Mouse (Mus musculus) forebrain, embryonic 16.5 days (tissue): Measurements from ENCODE around the gene Dnah9. TPM values are rescaled to one million over a fixed set of nuclear protein-coding genes. Genes with fewer than 3 reads are reported as not detected.

Experiments
- ATAC-seq: fragments of 200-750 bp; cut with Nextera tagmentation; 2 replicates; pipeline ENCODE4 v1.8.0; 2017; ENCODE audit warnings: mild to moderate bottlenecking, moderate library complexity
- H3K27ac ChIP-seq: fragments of 300-500 bp; sonication (generic); 2 replicates; pipeline ENCODE4 v1.5.1; 2014; ENCODE audit warnings: low read length, control low read depth
- H3K27me3 ChIP-seq: fragments of 300-500 bp; sonication (generic); replicated peaks from 2 replicates; pipeline ENCODE4 v1.6.1; 2014; ENCODE audit warnings: low read length; ENCODE audit not compliant: control insufficient read depth, insufficient read depth
- H3K36me3 ChIP-seq: fragments of 300-500 bp; sonication (generic); 2 replicates; pipeline ENCODE4 v1.6.1; 2014; ENCODE audit not compliant: control insufficient read depth, insufficient read depth
- H3K4me1 ChIP-seq: fragments of 300-500 bp; sonication (generic); replicated peaks from 2 replicates; pipeline ENCODE4 v1.6.1; 2014; ENCODE audit warnings: low read length; ENCODE audit not compliant: control insufficient read depth, insufficient read depth
- H3K4me2 ChIP-seq: fragments of 300-500 bp; sonication (generic); 2 replicates; pipeline ENCODE4 v1.6.1; 2014; ENCODE audit warnings: mild to moderate bottlenecking, low read length, control low read depth
- H3K4me3 ChIP-seq: fragments of 300-500 bp; sonication (generic); replicated peaks from 2 replicates; pipeline ENCODE4 v1.5.1; 2014; ENCODE audit warnings: mild to moderate bottlenecking, low read length, control low read depth
- H3K9ac ChIP-seq: fragments of 300-500 bp; sonication (generic); replicated peaks from 2 replicates; pipeline ENCODE4 v1.6.1; 2014; ENCODE audit warnings: low read depth, low read length, control low read depth
- H3K9me3 ChIP-seq: fragments of 300-500 bp; sonication (generic); 2 replicates; pipeline ENCODE4 v1.6.1; 2016; ENCODE audit warnings: low read length; ENCODE audit not compliant: control insufficient read depth
- WGBS: fragments of 180-500 bp; shearing (Covaris S2); extraction: QIAGEN DNeasy Blood & Tissue Kit; methylation state at CpG from one replicate; pipeline ENCODE4 v1.1.7; 2014; 5-methylcytosine and 5-hydroxymethylcytosine counted together
- polyA plus RNA-seq: library from polyadenylated mRNA; unstranded; fragments of >200 nt; fragmentation: Nextera tagmentation; extraction: Ambion mirVana; gene quantifications from 2 replicates; pipeline ENCODE4 v1.2.1, GENCODE M21; 2015

Gene Dnah9
- polyA plus RNA-seq, 1 experiment from 2014 or later, result 1.7 TPM

DNA sequence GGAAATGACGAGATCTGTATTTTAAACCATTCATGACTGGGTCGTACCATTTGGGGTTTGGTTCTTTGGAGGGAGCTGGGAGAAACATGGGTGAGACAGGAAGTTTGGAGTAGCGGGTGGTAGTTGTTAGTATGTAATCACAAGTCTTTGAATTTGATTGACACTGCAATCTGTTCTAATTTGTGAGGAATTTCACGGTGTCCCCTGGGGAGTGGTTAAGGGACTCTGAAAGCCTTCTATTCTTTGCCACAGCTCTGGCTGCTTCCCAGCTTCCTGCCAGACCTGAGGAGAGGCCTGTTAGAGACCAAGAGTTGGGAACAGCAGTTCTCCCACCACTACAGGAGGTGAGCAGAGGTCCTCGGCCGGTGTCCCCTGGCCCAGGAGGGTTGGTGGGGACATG, 352.1 kb downstream of the Dnah9 start:
- Histone ChIP-seq H3K4me3 (no peak overlapping the region), H3K9ac (no peak overlapping the region), H3K4me2 (no peak overlapping the region), H3K9me3 (no peaks in the 10 kb centered on the region), H3K27ac (peak overlapping the region; percentile 25), H3K4me1 (peaks cover 13% of the 10 kb centered on the region), H3K36me3 (peaks cover 5% of the 10 kb centered on the region; the same call in 1 of the 2 replicates), H3K27me3 (no peaks in the 10 kb centered on the region)
- WGBS, result 24% methylated on average over 6 of the region's 6 CpGs
- peak; percentile 74 for ATAC-seq

GRCm38 (mm10) chr11:65814381-65814780, 354.0 kb downstream of the Dnah9 start:
- no peak for ATAC-seq
- peaks cover 18% of the 10 kb centered on the region for H3K4me1 ChIP-seq
- H3K4me2 ChIP-seq, result no peak overlapping the region
- no peak overlapping the region for H3K4me3 ChIP-seq
- H3K27ac ChIP-seq, result no peak overlapping the region
- H3K9me3 ChIP-seq, result no peaks in the 10 kb centered on the region
- H3K9ac ChIP-seq, result no peak overlapping the region
- H3K27me3 ChIP-seq, result no peaks in the 10 kb centered on the region
- H3K36me3 ChIP-seq, result peaks cover 5% of the 10 kb centered on the region; the same call in 1 of the 2 replicates
- 78% methylated on average over 9 of the region's 9 CpGs for WGBS

DNA sequence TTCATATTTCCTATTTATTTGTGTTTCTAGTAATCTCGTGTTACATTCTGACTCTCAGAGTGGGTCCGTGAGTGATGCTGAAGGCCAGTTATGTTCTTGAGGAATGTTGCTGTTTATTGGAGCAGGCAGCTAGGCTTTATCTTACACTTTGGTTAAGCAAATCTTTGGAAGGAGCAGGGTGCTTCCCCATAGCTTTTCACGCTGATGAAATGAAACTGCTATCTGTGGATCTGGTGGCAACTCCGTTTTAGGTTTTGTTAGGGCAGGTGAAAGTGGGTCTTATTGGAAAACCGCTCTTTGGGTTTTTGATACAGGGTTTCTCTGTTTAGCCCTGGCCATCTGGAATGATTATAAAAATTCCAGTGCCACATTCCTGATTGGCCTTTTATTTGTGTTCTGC, 356.3 kb downstream of the Dnah9 start:
- Histone ChIP-seq H3K4me2 (no peak overlapping the region), H3K4me1 (peaks cover 29% of the 10 kb centered on the region), H3K9me3 (no peaks in the 10 kb centered on the region), H3K36me3 (peaks cover 3% of the 10 kb centered on the region; the same call in 1 of the 2 replicates), H3K9ac (no peak overlapping the region), H3K4me3 (no peak overlapping the region), H3K27me3 (no peaks in the 10 kb centered on the region), H3K27ac (no peak overlapping the region)
- ATAC-seq, result no peak
- WGBS, result 18% methylated on average over 5 of the region's 5 CpGs

DNA sequence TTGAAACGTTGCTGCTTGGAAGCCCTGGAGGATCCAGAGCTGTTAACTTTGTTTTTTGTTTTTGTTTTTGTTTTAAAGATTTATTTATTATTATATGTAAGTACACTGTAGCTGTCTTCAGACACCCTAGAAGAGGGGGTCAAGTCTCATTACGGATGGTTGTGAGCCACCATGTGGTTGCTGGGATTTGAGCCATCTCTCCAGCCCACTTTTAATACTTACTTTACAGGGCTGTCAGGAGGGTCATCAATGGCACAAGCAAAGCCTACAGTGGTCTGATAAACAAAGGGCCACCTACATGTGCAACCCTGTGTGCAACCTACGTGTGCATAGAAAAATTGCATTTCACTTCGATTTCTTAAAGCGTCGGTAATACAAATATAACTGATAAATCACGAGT, 360.8 kb downstream of the Dnah9 start:
- Histone ChIP-seq H3K4me1 (peaks cover 26% of the 10 kb centered on the region), H3K4me2 (peak overlapping the region; percentile 68), H3K4me3 (peak overlapping the region; percentile 91), H3K27ac (no peak overlapping the region), H3K36me3 (no peaks in the 10 kb centered on the region), H3K27me3 (no peaks in the 10 kb centered on the region), H3K9ac (peak overlapping the region; percentile 86), H3K9me3 (no peaks in the 10 kb centered on the region)
- WGBS, result 46% methylated on average over 7 of the region's 7 CpGs
- no peak for ATAC-seq

DNA sequence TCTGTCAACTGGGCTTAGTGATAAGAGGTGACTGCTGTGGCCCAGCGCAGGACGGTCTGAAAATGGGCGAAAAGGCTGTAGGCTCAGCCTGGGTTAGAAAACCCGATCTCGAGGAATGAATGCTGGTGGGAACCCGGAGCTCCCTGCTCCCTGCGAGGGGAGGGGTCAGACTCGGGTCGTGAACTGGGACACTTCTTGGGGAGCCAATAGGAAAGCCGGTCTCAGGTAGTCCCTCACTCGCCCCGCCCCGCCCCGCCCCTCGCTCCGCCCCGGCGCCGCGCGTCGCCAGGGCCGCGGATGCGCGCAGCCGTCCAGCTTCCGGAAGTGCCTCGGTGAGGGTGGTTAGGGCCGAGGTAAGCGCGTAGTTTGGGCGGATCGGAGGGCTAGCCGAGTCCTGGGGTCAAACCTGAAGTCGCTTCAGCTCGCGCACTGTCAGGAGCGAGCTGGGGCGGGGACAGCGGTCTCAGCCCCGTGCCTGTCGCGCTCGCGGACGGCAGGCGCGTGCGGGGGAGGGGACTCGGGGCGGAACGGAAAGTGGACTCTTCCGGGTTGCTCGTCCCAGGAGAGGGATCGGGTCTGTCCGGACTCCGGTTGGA, 361.3 kb downstream of the Dnah9 start, which contains the start of gene Zkscan6:
TSS of gene Zkscan6 (plus strand) at position 267 of the 596 bp plus-strand sequence.
- peak within 1 kb of the TSS; percentile 67; the same call in 1 of the 2 replicates for H3K27ac ChIP-seq
- H3K4me2 ChIP-seq, result peak within 1 kb of the TSS; percentile 68
- ATAC-seq, result peak; percentile 97
- no peaks in the 10 kb centered on the region for H3K9me3 ChIP-seq
- peak within 1 kb of the TSS; percentile 86 for H3K9ac ChIP-seq
- H3K27me3 ChIP-seq, result no peaks in the 10 kb centered on the region
- no peaks in the 10 kb centered on the region for H3K36me3 ChIP-seq
- H3K4me3 ChIP-seq, result peak within 1 kb of the TSS; percentile 91
- H3K4me1 ChIP-seq, result peaks cover 23% of the 10 kb centered on the region
- under 1% methylated on average over 55 of the region's 58 CpGs for WGBS

DNA sequence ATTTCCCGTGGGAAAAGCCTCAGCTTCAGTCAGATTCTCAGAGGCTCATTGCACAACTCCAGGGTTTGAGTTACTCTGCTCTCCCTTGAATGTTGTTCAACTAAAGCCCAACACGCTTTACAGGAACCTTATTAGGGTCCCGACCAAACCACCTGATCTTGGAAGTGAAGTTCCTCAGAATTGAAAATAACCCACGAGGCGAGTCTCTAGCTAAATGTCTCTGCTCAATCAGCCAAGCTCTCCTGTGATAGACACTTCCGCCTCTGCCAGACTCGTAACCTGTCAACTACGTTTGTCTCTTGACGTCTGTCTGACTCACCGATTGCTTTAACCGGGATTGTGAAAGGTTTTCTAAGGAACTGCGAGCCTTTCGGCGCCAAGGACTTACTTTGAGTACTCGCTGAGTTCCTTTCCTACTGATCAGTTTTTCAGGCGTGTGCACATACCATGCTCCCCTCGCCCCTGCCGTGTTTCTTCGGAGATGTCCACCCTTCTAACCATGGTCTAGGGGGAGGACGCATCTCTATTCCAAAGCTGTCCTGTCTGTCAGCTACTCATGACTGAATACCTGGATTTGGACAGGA, 361.9 kb downstream of the Dnah9 start:
- peaks cover 25% of the 10 kb centered on the region for H3K4me1 ChIP-seq
- no peaks in the 10 kb centered on the region for H3K9me3 ChIP-seq
- H3K36me3 ChIP-seq, result no peaks in the 10 kb centered on the region
- no peak overlapping the region for H3K27ac ChIP-seq
- H3K4me3 ChIP-seq, result peak overlapping the region; percentile 91
- no peak; the same call in 1 of the 2 replicates for ATAC-seq
- peak overlapping the region; percentile 68 for H3K4me2 ChIP-seq
- peak overlapping the region; percentile 86 for H3K9ac ChIP-seq
- H3K27me3 ChIP-seq, result no peaks in the 10 kb centered on the region
- 1% methylated on average over 20 of the region's 20 CpGs for WGBS

DNA sequence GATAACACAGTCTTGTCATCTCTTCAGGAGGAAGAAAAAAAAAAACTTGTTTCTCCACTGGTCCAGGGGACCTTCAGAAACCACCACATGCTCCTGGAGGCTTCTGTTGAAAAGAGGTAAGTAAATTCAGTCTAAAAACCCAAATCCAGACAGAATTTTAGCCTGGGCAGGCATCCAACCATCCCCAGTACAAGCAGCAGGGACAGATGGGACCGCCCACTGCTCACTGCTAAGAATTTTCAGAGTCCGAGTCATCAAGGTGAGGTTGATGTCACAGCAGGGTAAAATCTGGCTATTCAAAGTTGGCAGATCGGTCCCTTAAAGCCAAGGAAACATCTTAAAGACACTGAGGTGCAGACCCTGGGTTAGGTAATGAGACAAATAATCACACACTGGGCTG, 366.5 kb downstream of the Dnah9 start:
- H3K9me3 ChIP-seq, result no peaks in the 10 kb centered on the region
- H3K36me3 ChIP-seq, result no peaks in the 10 kb centered on the region
- no peak overlapping the region for H3K9ac ChIP-seq
- no peak overlapping the region for H3K4me3 ChIP-seq
- WGBS, result 53% methylated on average over 3 of the region's 3 CpGs
- H3K27me3 ChIP-seq, result no peaks in the 10 kb centered on the region
- no peak overlapping the region for H3K27ac ChIP-seq
- H3K4me2 ChIP-seq, result no peak overlapping the region
- ATAC-seq, result no peak
- H3K4me1 ChIP-seq, result peaks cover 9% of the 10 kb centered on the region

- WGBS, result 83% methylated on average over 1 of the region's 1 CpGs
- H3K27ac ChIP-seq, result no peak overlapping the region
- no peaks in the 10 kb centered on the region for H3K4me1 ChIP-seq
- H3K9me3 ChIP-seq, result no peaks in the 10 kb centered on the region
- no peak overlapping the region for H3K4me2 ChIP-seq
- H3K4me3 ChIP-seq, result no peak overlapping the region
- ATAC-seq, result no peak
- no peaks in the 10 kb centered on the region for H3K36me3 ChIP-seq
- H3K27me3 ChIP-seq, result no peaks in the 10 kb centered on the region
- H3K9ac ChIP-seq, result no peak overlapping the region
Observed at GRCm38 (mm10) chr11:65795896-65796295, 372.5 kb downstream of the Dnah9 start.

GRCm38 (mm10) chr11:65794428-65795219, 373.7 kb downstream of the Dnah9 start:
- no peaks in the 10 kb centered on the region for H3K36me3 ChIP-seq
- WGBS, result 86% methylated on average over 10 of the region's 10 CpGs
- no peak overlapping the region for H3K9ac ChIP-seq
- H3K9me3 ChIP-seq, result no peaks in the 10 kb centered on the region
- no peak overlapping the region for H3K27ac ChIP-seq
- H3K27me3 ChIP-seq, result no peaks in the 10 kb centered on the region
- H3K4me3 ChIP-seq, result no peak overlapping the region
- no peak for ATAC-seq
- no peaks in the 10 kb centered on the region for H3K4me1 ChIP-seq
- H3K4me2 ChIP-seq, result no peak overlapping the region
